Mouse (Mus musculus): ENCODE measurements around the gene Acrbp.
"Not testable (repeated sequence)": the region's sequence is repeated elsewhere in the genome, so short reads cannot be mapped to it uniquely, and the experiment has no call there.

The Acrbp gene

GRCm38 (mm10) chr6:125049678-125050077, at the start of gene Acrbp:
Gene Acrbp (plus strand): TSS chr6:125049689.
- no peak for DNase-seq

- no peak for DNase-seq
Observed at GRCm38 (mm10) chr6:125003706-125004105, 45.8 kb upstream of the Acrbp start.

DNA sequence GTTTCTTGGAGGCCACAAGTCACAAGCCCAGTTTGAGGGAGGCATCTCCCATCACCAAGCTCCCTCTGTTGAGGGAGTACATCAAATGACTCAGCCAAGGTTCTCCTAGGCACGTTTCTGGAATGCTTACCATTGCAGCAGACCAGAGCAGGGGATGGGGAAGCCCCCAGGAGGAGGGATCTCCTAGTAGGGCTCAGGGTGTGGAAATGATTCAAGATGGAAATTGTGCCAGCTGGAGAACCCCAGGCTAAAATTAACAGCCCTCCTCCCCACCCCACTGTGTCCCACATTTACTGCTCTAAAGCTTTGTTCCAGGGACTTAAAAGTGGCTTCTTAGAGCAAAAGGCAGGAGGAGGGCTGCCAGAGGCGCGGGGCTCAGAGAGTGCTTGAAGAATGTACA, 44.4 kb upstream of the Acrbp start:
- no peak for DNase-seq

DNA sequence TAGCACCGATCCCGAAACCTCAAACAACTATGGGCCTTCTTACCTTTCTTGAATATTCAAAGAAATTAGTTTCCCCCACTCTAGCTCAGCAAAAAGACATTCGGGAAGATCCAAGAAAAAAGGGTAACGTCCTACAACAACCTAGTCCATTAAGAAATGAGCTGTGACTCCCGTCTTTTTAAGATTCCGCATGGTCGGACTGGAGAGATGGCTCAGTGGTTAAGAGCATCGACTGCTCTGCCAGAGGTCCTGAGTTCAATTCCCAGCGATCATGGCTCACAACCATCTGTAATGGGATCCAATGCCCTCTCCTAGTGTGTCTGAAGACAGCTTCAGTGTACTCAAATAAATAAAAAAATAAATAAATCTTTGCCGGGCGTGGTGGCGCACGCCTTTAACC, 41.4 kb upstream of the Acrbp start:
- DNase-seq = no peak

DNA sequence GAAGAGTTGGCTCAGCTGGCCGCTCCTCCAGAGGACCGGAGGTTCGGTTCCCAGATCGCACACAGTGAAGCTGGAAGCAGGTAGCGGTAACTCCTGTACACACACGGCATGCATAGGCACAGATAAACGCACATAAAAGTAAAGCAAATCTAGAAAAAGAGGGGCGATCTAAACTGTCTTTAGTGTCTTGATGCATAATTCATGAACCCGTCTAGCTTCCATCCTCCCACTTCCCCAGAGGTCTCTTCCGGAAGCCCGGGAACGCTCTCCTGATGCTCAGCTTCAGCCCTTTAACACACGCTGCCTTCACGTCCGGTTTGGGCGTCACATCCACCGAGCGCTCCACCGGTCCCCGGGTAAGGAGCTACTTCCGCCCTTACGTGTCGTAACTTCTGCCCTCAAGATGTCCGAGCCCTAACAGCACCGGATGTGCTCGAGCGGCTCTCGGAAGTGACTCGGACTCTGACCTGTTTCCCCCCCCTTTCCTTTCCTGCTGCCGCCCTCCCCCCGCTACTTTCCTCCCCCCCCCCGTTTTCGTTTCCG, 40.8 kb upstream of the Acrbp start:
- DNase-seq = peak; percentile 95 to 97

DNA sequence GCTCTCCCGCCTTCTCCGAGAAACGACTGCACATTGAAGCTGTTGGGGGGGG, 40.5 kb upstream of the Acrbp start, which contains the start of gene Zfp384:
TSS of gene Zfp384 (plus strand) at position 17 of the 52 bp plus-strand sequence.
- DNase-seq = no peak

DNA sequence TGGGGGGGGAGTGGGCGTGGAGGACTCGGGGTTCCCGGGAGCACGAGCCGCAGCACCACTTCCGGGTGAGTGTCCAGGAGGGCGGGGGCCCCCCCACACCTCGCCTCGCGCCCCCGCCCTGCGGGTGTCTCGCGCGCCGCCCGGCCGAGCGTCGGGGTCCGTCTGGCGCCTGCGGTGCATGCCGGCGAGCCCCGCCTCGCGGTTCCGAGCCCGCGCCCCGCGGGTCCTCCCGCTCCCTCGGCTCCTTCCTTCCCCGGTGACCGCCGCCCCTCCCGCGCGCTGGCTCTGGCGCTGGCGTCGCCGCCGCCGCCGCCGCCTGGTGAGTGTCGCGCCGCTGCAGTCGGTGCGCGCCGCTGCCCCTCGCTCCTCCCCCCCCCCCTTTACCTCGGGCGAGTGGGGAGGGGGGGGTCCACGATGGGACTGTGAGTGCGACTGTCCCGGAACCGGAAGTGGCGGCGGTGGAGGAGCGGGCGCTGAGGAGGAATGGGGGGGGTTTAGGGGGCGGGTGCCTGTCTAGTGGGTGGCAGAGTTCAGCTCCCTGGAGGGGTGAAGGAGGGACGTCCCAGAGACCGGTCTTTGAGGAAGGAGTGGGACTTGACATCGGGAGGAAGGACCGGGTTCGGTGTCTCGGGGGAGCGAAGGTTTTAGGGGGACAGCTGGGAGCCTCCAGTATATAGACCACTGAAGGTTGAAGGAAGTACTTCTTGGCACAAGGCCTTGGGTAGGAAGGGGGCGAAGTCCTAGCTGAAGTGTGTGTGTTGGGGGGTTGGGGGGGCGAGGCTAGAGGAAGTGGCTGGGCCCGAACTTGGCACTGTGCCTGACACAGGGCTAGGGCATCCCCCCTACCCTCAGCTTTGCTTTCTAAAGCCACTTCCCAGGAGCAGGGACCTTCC, 40.1 kb upstream of the Acrbp start:
- DNase-seq = peak; percentile 81 to 82

GRCm38 (mm10) chr6:125017682-125018081, 31.8 kb upstream of the Acrbp start:
- DNase-seq = no peak

- peak; percentile 83 to 87 for DNase-seq
Observed at GRCm38 (mm10) chr6:125030532-125030931, 19.0 kb upstream of the Acrbp start.

- DNase-seq = no peak
Observed at GRCm38 (mm10) chr6:125031604-125032003, 17.9 kb upstream of the Acrbp start.

DNA sequence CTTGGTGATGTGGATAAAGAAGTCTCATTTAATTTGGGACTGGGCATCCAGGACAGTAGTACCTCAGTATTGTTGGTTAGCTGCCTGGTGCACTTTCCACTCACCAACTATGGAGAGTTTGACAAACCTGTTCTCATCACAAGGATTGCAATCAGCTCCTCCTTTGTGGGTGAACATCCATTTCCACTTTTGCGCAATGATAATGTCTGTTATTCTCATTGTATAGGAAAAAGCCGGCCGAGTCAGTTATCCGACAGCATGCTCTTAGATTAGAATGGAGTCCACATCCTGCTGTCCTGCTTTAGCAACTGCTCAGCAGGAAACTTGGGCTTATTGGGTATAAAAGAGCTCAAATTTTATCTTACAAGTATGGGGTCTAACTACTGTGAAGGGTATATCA, 10.8 kb upstream of the Acrbp start:
- DNase-seq = no peak

- no peak for DNase-seq
Observed at GRCm38 (mm10) chr6:125039131-125039530, 10.4 kb upstream of the Acrbp start.

DNA sequence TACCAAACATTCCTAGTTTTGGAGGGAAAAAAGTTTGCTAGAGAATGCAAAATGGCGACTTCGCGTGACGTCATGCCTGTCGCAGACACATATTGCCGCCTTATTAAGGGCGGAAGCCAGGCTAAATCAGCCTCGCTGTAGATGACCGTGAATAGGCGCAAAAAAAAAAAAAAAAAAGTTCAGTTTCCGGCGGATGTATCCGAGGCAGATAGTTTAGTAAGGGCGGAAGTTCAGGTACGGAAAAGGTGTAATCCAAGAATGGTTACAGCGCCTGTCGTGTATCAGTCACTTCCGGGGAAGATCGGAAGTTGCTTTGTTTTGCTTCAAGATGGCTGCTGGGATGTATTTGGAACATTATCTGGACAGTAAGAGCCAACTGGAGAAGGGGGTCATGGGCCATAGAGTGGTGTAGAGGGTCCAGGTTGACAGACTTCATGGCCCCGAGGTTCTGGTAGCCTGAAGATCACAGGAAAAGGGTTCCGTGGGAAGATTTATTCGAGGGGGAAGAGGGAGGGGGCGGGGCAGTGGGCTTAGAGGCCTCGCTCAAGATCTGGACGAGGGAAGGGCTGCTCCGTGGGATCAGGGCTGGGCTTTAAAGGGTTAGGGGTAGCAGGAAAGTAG, 9.8 kb upstream of the Acrbp start, which contains the start of gene Ing4:
TSS of gene Ing4 (plus strand) at position 228 of the 621 bp plus-strand sequence.
- DNase-seq = peak; percentile 89 to 90

- DNase-seq = no peak
Observed at GRCm38 (mm10) chr6:125040221-125040620, 9.3 kb upstream of the Acrbp start.

DNA sequence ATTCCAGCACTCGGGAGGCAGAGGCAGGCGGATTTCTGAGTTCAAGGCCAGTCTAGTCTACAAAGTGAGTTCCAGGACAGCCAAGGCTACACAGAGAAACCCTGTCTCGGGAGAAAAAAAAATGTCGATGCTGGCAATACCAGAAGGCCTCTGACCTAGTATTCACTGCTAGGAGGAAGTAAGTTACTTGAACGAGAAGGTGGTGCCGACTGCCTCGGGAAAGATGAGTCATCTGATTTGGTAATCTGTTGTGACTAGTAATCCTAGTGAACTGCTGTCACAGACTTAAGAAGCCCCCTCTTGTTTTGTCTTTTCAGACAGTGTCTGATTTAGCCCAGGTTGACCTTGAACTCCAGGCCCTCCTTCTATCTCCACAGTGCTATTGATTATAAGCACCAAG, 8.4 kb upstream of the Acrbp start:
- peak in 1 of 2 experiments; percentile 15 for DNase-seq

DNA sequence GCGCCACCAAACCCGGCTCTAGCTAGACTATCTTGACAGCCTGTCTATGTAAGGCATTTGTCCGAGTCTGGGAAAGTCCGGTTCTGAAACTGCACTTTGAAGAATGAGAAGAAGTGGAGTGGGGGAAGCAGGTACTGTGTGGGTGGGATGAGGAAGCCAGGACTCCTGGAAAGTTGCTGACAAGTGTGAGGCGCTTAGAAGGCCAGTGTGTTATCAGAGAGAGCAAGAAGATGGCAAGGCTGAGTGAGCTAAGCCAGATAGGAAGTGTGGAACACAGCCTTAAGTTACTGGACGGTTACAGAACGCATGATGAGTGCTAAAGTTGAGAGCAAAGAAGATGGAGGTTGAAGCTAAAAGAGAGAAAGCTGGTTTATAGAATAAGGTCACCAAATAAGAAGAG, 7.4 kb upstream of the Acrbp start:
- no peak for DNase-seq

- DNase-seq = peak; percentile 85 to 86
Observed at GRCm38 (mm10) chr6:125046691-125047090, 2.8 kb upstream of the Acrbp start.

GRCm38 (mm10) chr6:125051237-125051636, 1.7 kb downstream of the Acrbp start:
- DNase-seq = peak; percentile 65 to 68

DNA sequence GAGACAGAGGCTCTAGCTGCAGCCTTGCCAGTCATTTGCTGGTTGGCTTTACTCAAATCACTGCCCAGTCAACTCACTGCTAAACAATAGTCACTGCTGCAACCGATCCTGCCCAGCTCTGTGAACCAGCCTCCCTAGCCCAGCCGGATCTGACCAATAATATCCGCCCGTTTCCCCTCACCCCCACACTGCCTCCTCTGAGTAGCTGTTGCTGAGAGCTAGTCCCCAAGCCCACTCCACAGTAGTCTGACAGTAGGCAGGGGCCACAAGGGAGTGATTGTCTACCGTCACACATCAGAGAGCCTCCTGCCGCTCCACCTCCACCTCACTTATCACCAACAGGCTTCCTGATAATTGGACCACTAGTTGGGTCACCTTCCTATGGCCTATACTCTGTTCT, 12.0 kb downstream of the Acrbp start:
- DNase-seq = no peak

DNA sequence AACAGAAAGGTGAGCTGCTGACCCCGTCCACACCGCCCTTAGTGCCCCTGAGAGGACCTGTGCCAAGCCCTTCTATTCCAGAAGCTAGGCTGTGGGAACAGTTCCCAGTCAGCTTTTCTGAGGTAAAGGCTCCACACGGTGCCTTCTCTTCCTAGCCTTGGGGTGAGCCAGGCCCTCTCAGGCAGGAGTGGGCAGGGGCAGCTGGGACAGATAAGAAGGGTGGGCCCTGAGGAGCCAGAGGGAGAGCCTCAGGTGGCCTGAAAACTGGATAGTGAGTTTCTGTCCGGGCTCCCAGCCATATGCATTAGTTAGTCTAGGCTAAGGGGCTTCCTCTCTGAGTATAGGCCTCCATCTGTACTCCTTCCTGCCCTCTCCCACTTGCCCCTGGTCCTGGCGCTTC, 13.0 kb downstream of the Acrbp start:
- DNase-seq = no peak

GRCm38 (mm10) chr6:125063906-125064305, 14.4 kb downstream of the Acrbp start:
- no peak for DNase-seq

DNA sequence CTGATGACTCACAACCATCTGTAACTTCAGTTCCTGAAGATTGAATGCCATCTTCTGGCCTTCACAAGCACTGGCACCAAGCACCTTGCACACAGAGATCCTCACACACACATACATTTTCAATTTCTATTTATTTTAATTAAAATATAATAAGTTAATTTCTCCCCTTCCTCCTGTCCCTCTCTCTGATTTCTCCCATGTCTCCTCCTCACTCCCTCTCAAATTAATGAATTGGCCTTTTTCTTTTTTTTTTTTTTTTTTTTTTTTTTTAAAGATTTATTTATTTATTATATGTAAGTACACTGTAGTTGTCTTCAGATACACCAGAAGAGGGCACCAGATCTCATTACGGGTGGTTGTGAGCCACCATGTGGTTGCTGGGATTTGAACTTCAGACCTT, 15.7 kb downstream of the Acrbp start:
- DNase-seq = not testable (repeated sequence)

- no peak for DNase-seq
Observed at GRCm38 (mm10) chr6:125067571-125067995, 18.1 kb downstream of the Acrbp start, which contains the start of gene Lpar5. Gene Lpar5 (plus strand): TSS chr6:125067920.

DNA sequence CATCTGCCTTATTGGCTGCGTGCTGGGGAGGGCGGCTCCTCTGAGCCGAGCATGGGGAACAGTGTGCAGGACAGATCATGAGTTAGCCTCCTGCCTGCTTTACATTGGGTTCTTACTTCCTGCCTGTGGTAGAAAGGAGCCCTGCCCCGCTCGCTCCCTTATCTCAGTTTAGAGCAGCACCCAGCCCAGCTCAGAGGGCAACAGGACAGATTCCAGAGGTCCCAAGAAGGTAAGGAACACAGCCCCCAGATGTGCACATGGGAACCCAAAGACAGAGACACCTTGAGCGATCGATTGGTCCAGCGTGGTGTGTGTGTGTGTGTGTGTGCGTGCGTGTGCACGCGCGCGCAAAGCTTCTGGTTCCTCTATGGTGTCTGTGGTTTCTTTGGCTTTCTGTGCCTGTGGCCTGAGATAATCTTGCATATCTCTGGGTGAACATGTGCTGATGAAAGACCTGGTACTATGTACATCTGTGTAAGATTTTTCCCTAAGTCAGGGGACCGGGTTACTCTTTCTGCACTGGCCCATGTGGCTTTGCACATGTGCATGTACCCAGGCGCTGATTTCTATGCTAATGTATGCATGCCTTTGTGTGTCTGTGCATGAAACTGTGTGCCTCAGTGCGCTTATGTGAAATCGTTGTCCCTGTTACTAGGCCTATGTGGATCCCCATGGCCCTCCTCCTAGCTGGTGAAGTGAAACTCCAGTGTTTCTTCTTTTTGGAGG, 21.8 kb downstream of the Acrbp start:
- peak; percentile 73 to 75 for DNase-seq
